Mouse (Mus musculus) left cerebral cortex, postnatal 4 days (tissue): ENCODE measurements around the gene Slc2a1. TPM values are rescaled to one million over a fixed set of nuclear protein-coding genes. Genes with fewer than 3 reads are reported as not detected.

Source experiments
- DNase-seq: peaks from one replicate; pipeline ENCODE4 v3.0.0-alpha.2; 2022
- intact Hi-C: fragments of 180-260 bp; cut with DNase I; formaldehyde crosslinking; loops from one replicate; pipeline ENCODE4 v1.15.1; 2025
- microRNA-seq: library from miRNA; unstranded; fragments of <30 nt; microRNA quantifications from one replicate; pipeline ENCODE4 v1.2.0, GENCODE M21; 2022
- total RNA-seq, 2 experiments: library from RNA; stranded (reverse); gene quantifications; 2 replicates each; pipeline ENCODE4 v1.2.3; 2021

The Slc2a1 gene
- total RNA-seq, 2 experiments from 2014 or later, result 33.5 to 34.1 TPM

- intact Hi-C loops, result no loop called here
- no peak for DNase-seq
Observed at GRCm38 (mm10) chr4:119172919-119173650, 64.6 kb downstream of the Slc2a1 start.

- intact Hi-C loops, result no loop called here
- DNase-seq, result peak; percentile 94
Observed at GRCm38 (mm10) chr4:119173851-119174453, 65.4 kb downstream of the Slc2a1 start, which contains the start of gene Zfp691. Gene Zfp691 (minus strand): TSS chr4:119174195.

GRCm38 (mm10) chr4:119177702-119178101, 69.2 kb downstream of the Slc2a1 start:
- intact Hi-C loops, result no loop called here
- no peak for DNase-seq

GRCm38 (mm10) chr4:119178331-119178730, 69.8 kb downstream of the Slc2a1 start:
- intact Hi-C loops, result no loop called here
- DNase-seq, result no peak

GRCm38 (mm10) chr4:119180133-119180707, 71.7 kb downstream of the Slc2a1 start:
- intact Hi-C loops, result no loop called here
- no peak for DNase-seq

- intact Hi-C loops, result no loop called here
- no peak for DNase-seq
Observed at GRCm38 (mm10) chr4:119181456-119181855, 72.9 kb downstream of the Slc2a1 start.

DNA sequence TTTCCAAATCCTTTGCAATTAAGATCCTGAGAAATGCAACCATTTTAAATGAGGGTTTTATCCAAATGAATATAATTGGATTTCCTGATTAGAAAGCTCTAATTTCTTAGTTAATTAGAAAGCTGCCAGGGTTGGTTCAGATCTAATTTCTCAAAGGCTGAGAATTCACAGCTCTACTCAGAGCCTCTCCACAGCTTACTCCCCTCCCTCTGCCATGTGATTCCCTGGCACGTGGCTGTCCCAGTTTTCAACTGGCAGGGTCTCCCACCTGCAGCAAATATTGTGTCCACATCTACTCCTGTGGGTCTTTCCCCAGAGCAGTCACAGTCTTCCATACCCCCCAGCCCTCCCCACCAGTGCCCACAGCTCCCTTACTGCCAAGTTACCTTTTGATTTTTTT, 75.0 kb downstream of the Slc2a1 start:
- DNase-seq, result no peak
- intact Hi-C loops, result no loop called here

DNA sequence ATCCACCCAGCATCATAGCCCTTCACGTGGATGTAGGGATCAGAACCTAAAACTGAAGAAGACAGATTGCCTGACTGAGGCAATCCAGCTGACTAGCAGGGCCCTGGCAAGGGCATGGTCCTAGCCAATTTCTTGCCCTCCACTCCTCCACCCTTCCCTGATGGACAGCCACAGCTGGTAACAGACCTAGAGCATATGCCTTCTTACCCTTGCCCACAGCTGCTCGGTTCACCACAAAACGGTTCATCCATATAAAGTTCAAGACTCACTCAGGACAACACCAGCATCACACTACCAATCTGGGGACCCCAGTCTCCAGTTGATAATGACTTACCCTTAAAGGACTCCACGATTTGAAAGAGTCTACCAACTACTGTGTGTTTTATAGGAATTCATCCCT, 77.3 kb downstream of the Slc2a1 start:
- no peak for DNase-seq
- intact Hi-C loops, result no loop called here

Small RNA genes within 50 kb of the gene (microRNA-seq; reads per million reads assigned to microRNA genes)
- gene Mir1957a, result not detected

Other genes with a start within 250 kb of the Slc2a1 start
- not detected for gene Olfr1331, start 244.1 kb upstream of the Slc2a1 start, total RNA-seq
- not detected for gene Olfr1330, start 220.1 kb upstream of the Slc2a1 start, total RNA-seq
- not detected for gene Olfr1329, start 191.2 kb upstream of the Slc2a1 start, total RNA-seq
- not detected for gene Olfr1328, start 170.1 kb upstream of the Slc2a1 start, total RNA-seq
- gene Lao1, start 147.1 kb upstream of the Slc2a1 start, total RNA-seq, result not detected
- 1 to 10 TPM; 4.5 to 8.7 TPM for gene Zfp691, start 65.5 kb downstream of the Slc2a1 start, total RNA-seq
- 1 to 10 TPM in 1 of 2 experiments, under 1 TPM in 1; 0.40 to 1.0 TPM for gene Ermap, start 81.3 kb downstream of the Slc2a1 start, total RNA-seq
- 10 to 100 TPM; 72.9 to 79.6 TPM for gene Svbp, start 86.6 kb downstream of the Slc2a1 start, total RNA-seq
- under 1 TPM; 0.38 to 0.48 TPM for gene Tmem269, start 109.5 kb downstream of the Slc2a1 start, total RNA-seq
- 10 to 100 TPM; 29.7 to 36.2 TPM for gene AU022252, start 124.0 kb downstream of the Slc2a1 start, total RNA-seq
- 10 to 100 TPM; 10.9 to 12.4 TPM for gene P3h1, start 124.2 kb downstream of the Slc2a1 start, total RNA-seq
- gene Cldn19, start 146.7 kb downstream of the Slc2a1 start, total RNA-seq, result under 1 TPM; 0.12 to 0.14 TPM
- 1,000 to 10,000 TPM; 1,087 to 1,125 TPM for gene Ybx1, start 185.9 kb downstream of the Slc2a1 start, total RNA-seq
- 10 to 100 TPM; 26.2 to 27.3 TPM for gene Ppih, start 211.8 kb downstream of the Slc2a1 start, total RNA-seq